Mouse (Mus musculus): ENCODE measurements around the gene Asphd1.

GRCm38 (mm10) chr7:126975950-126976866 is 26.8 kb upstream of the Asphd1 start, which contains the start of gene Cdiptos:
- TF ChIP-seq CTCF (IDR thresholded peaks at IDR 0.05; ENCODE audit: borderline replicate concordance, insufficient read depth, low read length) (peak; percentile 84), POLR2A (IDR thresholded peaks at IDR 0.05; ENCODE audit: low read depth, low read length) (0 out of 2 replicates have a peak, but pooled peaks have one; percentile 12)
